Mouse (Mus musculus) right cerebral cortex, postnatal 14 days (tissue): Measurements from ENCODE around the gene 2200002D01Rik.
A peak's percentile ranks its signal among the peaks of the same experiment; 100 is the strongest.
"Not testable (repeated sequence)": the region's sequence is repeated elsewhere in the genome, so short reads cannot be mapped to it uniquely, and the experiment has no call there.

Experiments used
- DNase-seq: peaks from one replicate; pipeline ENCODE4 v3.0.0; 2022

Gene 2200002D01Rik

DNA sequence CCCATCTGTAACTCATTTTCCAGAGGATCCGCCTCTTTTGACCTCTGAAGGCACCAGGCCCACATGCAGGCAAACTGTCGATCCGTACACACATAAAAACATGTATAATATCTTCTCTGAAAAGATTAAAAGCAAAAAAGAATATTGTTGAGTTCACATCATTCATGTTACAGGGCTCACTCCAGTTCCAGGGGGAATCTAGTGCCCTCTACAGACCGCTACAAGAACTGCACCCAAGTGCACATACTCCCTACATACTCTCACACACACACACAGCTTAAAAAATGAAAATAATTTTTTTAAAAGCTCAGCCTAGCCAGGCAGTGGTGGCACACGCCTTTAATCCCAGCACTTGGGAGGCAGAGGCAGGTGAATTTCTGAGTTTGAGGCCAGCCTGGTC is 13.6 kb downstream of the 2200002D01Rik start:
- DNase-seq, result no peak

DNA sequence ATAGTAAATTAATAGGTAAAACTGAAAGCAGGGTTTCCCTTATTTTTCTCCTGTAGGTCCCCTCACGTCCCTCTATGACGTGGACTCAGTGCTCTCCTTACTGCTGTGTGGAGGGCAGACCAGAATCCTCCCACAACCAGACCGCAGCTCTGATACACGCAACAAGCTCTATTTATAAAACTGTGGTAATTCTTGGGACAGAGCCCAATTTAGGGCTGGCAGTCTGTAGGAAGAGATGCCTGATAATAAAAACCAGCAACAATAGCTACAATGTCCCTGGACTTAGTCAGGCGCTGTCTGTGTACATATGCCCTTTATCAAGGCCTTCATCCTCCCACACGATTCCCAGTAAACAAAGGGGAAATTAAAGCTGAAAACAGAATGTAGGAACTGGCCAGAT is 14.5 kb downstream of the 2200002D01Rik start:
- DNase-seq, result no peak

DNA sequence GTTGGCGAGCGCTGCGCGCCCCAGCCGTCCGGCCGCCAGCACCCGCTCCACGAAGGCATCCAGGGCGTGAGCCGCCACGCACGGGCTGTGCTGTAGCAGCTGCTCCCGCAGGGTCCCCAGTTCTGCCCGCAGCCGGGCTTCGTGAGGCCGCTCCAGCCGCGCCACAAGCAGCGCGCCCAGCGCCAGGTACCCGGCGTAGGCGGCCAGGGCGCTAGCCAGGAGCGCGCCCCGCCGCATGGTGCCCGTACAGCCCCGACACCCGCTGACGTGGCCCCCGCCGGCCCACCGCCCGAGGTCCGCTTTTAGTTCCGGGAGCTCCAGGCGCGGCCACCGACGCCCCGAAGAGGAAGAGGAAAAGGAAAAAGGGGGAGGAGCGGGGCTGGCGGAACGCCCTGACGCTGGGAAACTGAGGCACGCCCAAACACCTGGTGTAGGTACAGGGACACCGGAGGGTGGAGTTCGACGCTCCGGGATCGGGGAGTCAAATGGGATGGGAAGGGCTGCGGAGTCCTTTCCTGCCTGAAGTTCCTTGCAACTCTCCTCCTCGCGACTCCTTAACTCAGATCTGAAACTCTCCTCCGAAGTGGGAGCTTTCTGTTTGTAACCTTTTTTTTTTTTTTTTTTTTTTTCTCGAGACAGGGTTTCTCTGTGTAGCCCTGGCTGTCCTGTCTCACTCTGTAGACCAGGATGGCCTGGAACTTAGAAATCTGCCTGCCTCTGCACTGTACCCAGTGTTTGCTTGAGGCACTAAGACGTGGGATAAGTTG is 15.8 kb downstream of the 2200002D01Rik start, which contains the start of gene Kcnk6:
Gene Kcnk6, minus strand, starts transcription at position 269 of the 767 bp plus-strand sequence.
- DNase-seq, result peak; percentile 45

DNA sequence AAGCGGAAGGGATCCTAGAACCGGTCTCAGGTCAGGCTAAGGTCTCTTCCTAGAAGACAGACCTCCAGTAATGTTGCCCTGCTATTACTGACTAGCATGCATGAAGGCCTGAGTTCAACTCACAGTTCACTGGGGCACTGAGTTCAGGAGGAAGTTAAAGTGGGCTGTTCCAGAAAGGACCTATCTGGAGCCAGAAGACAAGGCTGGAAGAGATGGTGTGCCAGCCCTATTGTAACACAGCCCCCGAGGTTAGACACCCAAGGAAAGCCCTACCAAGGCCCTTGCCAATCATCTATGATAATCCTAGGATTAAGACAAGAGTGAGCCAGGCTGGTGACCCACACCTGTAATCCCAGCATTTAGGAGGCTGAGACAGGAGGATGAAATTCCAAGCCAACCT is 16.7 kb downstream of the 2200002D01Rik start:
- no peak for DNase-seq

DNA sequence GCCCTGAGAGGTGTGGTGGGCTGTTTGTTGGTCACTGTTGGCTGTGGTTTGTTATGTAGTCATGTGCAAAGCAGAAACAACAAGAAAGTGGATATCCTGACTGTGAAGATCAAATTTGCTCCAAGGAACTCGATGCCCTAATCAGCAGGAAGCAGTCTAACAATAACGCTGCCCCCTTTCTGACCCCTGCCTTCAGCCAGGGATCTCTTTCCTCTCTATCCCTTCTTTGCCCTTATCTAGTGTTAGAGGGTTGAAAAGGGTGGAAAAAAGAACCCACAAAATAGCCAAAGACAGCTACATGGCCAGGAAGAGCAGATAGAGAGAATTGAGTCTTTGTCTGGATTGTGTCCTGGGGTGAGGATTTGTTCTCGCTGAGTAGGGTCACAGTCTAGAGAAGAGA is 17.7 kb downstream of the 2200002D01Rik start:
- no peak for DNase-seq

DNA sequence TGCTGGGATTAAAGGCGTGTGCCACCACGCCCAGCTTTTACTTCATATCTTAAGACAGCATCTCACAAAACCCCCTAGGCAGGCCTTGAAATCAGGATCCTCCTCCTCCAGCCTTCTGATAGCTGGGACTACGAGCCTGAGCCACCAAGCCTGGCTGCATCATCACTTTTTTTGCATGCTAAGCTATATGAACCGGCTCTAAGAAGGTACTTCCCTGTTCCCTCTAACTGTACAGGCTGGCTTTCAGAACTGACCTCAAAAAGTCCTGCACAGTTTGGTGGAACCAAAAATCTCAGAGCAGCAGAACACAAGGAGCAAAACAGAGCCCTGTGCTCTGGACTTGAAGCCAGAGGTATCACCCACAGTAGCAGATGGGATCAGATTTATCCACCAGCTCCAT is 20.1 kb downstream of the 2200002D01Rik start:
- no peak for DNase-seq

DNA sequence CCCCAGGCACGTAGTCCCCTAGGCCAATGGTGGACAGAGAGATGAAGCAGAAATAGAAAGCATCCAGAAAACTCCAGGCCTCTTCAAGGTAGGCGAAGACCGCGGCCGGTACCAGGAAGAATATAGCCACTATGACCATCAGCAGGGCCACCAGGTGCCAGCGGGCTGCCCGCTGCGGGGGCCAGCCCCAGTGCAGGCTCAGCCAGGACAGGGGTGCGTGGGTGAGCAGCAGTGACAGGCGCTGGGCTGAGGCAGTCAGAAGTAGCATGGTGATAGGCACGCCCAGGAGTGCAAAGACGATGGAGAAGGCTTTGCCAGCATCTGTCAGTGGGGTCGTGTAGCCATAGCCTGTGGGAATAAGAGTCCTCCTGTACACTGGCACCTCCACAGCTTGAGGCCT is 22.7 kb downstream of the 2200002D01Rik start:
- DNase-seq, result no peak

DNA sequence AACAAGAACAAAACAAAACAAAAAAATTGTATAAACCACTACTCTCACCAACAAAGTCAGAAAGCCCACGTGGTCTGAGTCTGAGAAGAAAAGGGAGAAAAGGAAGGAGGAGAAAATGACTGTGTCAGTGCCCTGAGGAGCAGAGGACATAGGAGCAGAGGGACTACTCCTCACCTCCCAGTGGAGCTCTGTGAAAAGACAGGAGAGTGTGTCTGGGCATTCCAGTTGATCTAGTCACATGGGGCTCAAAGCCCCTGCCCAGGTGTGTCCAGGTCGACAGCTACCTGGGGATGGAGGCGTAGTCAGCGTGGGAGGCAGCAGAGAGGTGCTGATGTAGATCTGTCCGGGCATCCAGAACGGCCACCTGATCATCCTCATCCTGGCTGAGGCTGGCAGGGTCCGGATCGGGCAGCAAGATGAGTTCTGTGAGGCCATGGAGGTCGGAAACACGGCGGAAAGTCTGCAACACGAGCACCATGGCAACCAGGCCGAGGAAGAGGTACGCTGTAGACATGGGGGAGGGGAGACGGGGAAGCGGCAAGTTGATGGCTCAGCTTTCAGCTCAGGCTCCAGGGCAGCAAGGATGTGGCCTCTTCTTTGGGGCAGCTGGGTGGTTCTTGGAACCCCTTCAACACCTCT is 23.4 kb downstream of the 2200002D01Rik start:
- peak; percentile 54 for DNase-seq

DNA sequence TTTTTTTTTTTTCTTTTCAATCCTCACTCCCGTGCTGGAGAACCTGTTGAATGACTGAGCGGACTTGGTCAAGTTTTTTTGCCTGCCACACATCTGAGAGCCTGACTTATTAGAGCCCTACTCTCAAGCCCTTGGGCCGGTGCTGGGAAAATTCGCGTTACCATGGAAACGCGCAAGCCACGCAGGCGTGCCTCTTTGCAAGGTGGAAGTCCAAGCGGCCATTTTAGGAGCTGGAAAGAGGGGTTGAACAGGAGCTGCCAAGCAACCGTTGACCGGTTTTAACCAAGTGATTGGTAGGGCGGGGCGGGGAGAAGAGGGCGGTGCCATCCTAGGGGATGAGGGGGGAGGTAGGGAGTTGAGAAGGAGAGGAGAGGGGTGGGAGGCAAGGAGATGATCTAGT is 33.4 kb downstream of the 2200002D01Rik start:
- no peak for DNase-seq

DNA sequence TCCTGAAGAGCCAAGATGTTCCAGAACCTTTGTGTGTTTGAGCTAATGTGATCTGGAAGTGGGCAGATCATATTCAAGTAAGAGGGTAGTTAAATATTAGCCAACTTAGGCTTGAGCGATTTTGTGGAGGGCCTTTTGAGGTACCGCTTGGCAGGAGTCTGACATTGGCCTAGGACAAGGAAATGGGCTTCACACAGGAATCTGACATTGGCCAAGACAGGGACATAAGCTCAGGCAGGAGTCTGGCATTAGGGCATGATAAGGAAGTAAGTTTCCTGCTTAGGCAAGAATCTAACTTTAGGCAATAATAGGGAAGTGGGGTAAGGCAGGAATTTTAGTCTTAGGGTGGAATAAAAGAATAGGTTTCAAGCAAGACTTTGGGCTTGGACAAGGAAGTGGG is 34.0 kb downstream of the 2200002D01Rik start:
- no peak for DNase-seq

DNA sequence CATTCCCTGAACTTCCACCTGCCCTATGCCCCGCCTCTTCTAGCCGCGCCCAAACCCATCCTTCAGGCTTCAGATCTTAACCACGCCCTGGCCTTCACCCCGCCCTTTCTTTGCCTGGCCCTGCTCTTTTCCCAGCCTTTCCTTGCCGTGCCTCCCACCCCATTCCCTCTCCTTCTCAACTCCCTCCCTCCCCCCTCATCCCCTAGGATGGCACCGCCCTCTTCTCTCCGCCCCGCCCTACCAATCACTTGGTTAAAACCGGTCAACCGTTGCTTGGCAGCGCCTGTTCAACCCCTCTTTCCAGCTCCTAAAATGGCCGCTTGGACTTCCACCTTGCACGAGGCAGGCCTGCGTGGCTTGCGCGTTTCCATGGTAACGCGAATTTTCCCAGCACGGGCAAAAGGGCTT is 34.6 kb downstream of the 2200002D01Rik start, which contains the start of gene Catsperg1:
Gene Catsperg1, minus strand, starts transcription at position 361 of the 408 bp plus-strand sequence.
- no peak for DNase-seq

DNA sequence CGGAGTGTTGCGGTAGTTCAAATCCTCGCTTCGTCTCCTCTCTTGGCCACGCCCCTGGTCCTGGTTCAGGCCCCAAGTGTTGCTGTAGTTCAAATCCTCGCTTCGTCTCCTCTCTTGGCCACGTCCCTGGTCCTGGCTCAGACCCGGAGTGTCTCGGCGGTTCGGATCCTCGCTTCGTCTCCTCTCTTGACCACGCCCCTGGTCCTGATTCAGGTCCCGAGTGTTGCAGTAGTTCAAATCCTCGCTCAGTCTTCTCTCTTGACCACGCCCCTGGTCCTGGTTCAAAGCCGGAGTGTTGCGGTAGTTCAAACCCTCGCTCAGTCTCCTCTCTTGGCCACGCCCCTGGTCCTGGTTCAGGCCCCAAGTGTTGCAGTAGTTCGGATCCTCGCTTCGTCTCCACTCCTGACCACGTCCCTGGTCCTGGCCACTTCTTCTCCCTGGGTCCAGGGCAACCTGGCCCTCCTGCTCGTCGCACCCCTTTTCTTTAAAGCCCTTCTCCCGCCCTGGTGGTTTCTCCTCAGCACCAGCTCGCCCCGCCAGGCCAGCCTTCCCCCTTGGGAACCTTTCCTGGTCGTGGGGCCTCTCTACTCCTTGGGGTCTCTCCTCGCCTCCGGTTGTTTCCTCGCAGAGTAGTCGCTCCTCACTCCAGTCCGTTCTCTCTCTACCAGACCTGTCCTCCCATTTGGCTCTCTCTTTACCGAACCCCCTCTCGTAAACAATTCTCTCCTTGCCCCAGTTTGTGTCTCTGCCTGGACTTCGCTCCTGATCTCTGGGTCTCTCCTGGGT is 35.3 kb downstream of the 2200002D01Rik start:
- not testable (repeated sequence) for DNase-seq

DNA sequence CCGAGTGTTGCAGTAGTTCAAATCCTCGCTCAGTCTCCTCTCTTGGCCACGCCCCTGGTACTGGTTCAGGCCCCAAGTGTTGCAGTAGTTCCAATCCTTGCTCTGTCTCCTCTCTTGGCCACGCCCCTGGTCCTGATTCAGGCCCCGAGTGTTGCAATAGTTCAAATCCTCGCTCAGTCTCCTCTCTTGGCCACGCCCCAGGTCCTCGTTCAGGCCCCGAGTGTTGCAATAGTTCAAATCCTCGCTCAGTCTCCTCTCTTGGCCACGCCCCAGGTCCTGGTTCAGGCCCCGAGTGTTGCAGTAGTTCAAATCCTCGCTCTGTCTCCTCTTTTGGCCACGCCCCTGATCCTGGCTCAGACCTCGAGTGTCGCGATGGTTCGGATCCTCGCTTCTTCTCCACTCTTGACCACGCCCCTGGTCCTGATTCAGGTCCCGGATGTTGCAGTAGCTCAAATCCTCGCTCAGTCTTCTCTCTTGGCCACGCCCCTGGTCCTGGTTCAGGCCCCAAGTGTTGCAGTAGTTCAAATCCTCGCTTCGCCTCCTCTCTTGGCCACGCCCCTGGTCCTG is 36.0 kb downstream of the 2200002D01Rik start:
- no peak for DNase-seq

DNA sequence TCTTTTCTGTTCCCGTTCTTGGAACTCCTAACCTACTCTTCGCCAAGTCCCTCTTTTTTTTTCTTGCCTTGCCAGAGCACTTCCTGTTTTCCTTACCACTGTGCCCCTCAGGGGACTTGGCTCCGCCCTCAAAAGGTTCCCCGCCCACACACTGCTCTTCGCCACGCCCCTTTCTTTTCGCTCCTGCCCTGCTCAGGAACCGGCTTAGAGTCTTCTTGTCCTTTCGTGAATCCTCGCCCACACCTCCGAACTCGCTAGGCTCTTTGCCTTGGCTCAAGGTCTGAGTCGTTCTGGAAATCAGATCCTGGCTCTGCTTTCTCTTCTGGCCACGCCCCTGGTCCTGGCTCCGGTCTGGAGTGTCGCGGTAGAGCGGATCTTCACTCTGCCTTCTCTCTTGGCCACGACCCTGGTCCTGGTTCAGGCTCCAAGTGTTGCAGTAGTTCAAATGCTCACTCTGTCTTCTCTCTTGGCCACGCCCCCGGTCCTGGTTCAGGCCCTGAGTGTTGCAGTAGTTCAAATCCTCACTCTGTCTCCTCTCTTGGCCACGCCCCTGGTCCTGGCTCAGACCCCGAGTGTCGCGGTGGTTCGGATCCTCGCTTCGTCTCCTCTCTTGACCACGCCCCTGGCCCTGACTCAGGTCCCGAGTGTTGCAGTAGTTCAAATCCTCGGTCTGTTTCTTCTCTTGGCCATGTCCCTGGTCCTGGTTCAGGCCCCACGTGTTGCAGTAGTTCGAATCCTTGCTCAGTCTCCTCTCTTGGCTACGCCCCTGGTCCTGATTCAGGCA is 36.7 kb downstream of the 2200002D01Rik start:
- peak; percentile 56 for DNase-seq

DNA sequence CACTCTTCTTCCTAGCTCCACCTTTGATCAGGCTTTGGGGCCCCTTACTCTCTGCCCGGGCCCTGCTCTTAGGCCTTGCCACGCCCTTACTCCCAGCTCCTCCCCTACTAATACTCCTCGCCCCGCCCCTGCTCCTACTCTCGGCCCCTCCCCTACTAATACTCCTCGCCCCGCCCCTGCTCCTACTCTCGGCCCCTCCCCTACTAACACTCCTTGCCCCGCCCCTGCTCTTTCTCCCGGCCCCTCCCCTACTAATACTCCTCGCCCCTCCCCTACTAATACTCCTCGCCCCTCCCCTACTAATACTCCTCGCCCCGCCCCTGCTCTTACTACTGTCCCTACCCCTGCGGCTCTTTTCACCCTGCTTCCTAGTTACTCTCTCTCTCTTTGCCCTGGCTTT is 37.3 kb downstream of the 2200002D01Rik start:
- DNase-seq, result not testable (repeated sequence)

DNA sequence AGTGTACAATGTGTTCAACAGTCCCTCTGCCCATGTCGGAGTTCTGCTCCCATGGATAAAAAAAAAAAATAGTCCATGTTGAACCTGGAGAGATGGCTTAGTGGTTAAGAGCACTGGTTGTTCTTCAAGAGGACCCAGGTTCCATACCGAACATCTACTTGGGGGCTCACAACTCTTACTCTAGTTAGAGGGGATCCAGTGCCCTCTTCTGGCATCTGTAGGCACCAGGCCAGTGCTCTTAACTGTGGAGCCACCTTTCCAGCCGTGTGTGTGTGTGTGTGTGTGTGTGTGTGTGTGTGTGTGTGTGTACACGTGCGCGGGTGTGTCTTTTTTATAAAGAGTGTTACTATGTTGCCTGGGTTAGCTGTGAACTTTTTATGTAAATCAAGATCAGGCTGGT is 45.7 kb downstream of the 2200002D01Rik start:
- DNase-seq, result no peak
